Mouse (Mus musculus): ENCODE measurements around the gene Rora. TPM values are rescaled to one million over a fixed set of nuclear protein-coding genes. Genes with fewer than 3 reads are reported as not detected.

Rora gene
- polyA plus RNA-seq, 1 experiment: 5.0 TPM

DNA sequence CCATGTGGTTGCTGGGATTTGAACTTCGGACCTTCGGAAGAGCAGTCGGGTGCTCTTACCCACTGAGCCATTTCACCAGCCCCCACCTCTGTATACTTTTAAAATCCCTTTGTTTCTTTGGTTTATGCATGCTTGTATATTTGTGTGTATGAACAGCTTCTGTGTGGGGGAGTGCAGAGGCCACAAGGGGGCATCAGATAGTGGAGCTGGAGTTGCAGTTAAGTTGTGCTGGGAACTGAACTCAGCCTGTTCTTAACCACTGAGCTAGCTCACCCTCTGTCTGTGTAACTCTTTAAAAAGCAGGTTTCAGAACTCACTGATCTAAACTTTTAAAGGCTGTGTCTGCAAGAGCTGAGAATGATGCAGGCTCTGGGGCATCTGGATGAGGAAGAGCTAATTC, 120.2 kb downstream of the Rora start:
- no peak overlapping the region for H3K27ac ChIP-seq (ENCODE audit: insufficient read depth, low read depth, low read length)
- no peak overlapping the region for H3K4me3 ChIP-seq (ENCODE audit: insufficient read depth, low read length)
- H3K4me1 ChIP-seq (ENCODE audit: control insufficient read depth, insufficient read depth, low read length): no peaks in the 10 kb centered on the region
- TF ChIP-seq POLR2A (IDR thresholded peaks at IDR 0.05; ENCODE audit: borderline replicate concordance, low read depth, low read length): no peak
- no peak for TF ChIP-seq CTCF (IDR thresholded peaks at IDR 0.05; ENCODE audit: low read depth, low read length)

DNA sequence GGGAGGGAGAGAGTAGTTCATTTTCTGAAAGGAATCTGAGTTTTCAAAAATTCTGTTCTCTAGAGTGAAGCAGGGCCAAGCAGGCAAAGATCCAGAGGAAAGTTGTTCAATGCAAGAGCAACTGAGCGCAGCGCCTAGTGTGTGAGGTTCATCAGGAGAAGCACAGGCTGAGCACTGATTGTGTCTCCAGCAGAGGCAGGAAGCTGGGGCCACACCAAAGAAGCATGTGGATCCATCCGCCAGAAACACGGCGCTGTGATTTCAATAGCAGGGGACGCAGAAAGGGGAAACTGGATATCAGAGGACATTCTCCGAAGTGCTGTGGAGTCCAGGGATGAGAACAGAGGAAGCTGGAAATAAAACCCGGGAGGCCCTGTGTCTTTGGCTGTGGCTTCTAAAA, 128.4 kb downstream of the Rora start:
- no peak for TF ChIP-seq CTCF (IDR thresholded peaks at IDR 0.05; ENCODE audit: low read depth, low read length)
- Histone ChIP-seq H3K4me1 (ENCODE audit: control insufficient read depth, insufficient read depth, low read length) (no peaks in the 10 kb centered on the region), H3K4me3 (ENCODE audit: insufficient read depth, low read length) (no peak overlapping the region), H3K27ac (ENCODE audit: insufficient read depth, low read depth, low read length) (no peak overlapping the region)

DNA sequence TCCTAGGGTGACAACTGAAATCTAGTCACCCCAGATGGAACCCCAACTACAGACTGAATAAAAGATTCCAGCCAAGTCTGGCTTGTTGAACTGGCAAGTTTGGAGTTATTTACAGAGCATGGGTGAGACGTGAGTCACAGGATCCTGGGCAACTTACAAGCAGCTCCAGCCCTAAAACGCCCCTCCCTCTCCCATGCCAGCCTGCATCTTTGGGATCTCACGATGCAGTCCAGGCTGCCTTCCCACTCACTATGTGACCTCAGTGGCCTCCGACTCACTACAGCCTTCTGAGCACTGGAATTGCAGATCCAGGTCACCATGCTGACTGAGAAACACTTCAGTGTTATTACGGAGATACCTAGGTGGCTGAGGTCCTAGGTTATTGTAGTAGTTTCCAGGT, 129.0 kb downstream of the Rora start:
- H3K4me1 ChIP-seq (ENCODE audit: control insufficient read depth, insufficient read depth, low read length): no peaks in the 10 kb centered on the region
- H3K4me3 ChIP-seq (ENCODE audit: insufficient read depth, low read length): no peak overlapping the region
- no peak for TF ChIP-seq POLR2A (IDR thresholded peaks at IDR 0.05; ENCODE audit: borderline replicate concordance, low read depth, low read length)
- no peak for TF ChIP-seq CTCF (IDR thresholded peaks at IDR 0.05; ENCODE audit: low read depth, low read length)
- H3K27ac ChIP-seq (ENCODE audit: insufficient read depth, low read depth, low read length): no peak overlapping the region

DNA sequence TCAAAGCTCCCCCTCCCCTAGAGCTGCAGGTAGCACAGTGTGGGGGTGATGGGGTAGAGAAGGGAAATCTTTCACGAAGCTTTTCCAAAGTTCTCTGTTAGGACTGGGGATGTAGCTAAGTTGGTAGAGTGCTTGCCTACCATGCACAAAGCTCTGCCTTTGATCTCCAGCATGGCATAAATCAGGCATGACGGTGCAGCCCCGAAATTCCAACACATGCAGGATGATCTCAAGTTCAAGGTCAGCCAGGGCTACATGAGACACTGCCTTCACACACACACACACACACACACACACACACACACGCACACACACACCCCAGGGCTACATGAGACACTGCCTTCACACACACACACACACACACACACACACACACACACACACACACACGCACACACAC, 129.7 kb downstream of the Rora start:
- no peak overlapping the region for H3K27ac ChIP-seq (ENCODE audit: insufficient read depth, low read depth, low read length)
- H3K4me1 ChIP-seq (ENCODE audit: control insufficient read depth, insufficient read depth, low read length): no peaks in the 10 kb centered on the region
- no peak overlapping the region for H3K4me3 ChIP-seq (ENCODE audit: insufficient read depth, low read length)
- TF ChIP-seq CTCF (IDR thresholded peaks at IDR 0.05; ENCODE audit: low read depth, low read length) (no peak), POLR2A (IDR thresholded peaks at IDR 0.05; ENCODE audit: borderline replicate concordance, low read depth, low read length) (no peak)

DNA sequence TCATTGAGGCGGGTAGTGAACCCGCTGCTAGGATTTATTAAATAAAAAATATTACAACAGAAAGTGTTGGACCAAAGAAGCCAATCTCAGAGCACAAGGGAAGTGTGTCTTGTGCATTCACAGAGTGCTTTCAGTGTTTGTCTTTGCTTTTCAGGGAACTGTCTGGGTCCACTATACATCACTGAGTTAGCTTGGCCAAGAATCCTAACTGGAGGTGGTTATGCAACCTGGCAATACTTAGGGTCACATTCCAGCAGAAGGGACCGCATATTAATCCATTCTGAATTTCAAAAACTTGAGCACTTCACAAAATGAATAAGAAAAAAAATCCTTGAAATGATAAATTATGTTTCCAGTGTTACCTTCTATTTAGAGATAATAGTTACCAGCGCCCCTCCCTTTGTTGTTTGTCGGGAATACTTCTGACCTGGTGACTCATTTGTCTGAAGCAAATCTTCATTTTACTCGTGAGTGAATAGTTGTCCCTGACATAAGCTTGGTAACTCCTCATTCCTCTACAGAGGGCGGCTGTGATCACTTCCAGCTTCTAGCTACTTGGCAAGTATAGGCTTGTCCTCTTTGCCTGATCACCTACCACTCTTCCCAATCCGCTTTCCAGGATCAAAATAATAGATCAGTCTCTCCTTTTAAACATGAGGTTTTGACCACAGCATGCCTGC, 133.2 kb downstream of the Rora start:
- H3K4me1 ChIP-seq (ENCODE audit: control insufficient read depth, insufficient read depth, low read length): no peaks in the 10 kb centered on the region
- no peak overlapping the region for H3K4me3 ChIP-seq (ENCODE audit: insufficient read depth, low read length)
- TF ChIP-seq CTCF (IDR thresholded peaks at IDR 0.05; ENCODE audit: low read depth, low read length): no peak
- TF ChIP-seq POLR2A (IDR thresholded peaks at IDR 0.05; ENCODE audit: borderline replicate concordance, low read depth, low read length): no peak
- H3K27ac ChIP-seq (ENCODE audit: insufficient read depth, low read depth, low read length): no peak overlapping the region

DNA sequence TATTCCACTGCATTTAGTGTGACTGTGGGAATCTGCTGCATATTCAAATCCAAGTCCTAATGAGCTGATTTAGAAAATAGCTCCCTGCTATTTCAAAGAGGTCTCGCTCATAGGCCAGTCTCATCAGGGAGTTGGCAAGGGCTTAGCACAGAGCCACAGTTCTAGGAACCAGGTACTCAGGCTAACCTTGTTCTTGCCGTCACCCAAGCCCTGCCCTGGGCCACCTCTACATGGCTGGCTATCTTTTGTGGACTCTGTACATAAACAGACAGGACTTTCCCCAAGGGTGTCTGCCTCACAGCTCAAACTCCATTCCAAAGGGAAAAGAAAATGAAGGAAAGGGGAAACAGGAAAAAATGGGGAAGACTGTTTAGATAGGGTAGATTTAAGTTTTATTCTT, 134.1 kb downstream of the Rora start:
- Histone ChIP-seq H3K27ac (ENCODE audit: insufficient read depth, low read depth, low read length) (no peak overlapping the region), H3K4me1 (ENCODE audit: control insufficient read depth, insufficient read depth, low read length) (no peaks in the 10 kb centered on the region), H3K4me3 (ENCODE audit: insufficient read depth, low read length) (no peak overlapping the region)
- TF ChIP-seq POLR2A (IDR thresholded peaks at IDR 0.05; ENCODE audit: borderline replicate concordance, low read depth, low read length) (no peak), CTCF (IDR thresholded peaks at IDR 0.05; ENCODE audit: low read depth, low read length) (no peak)

DNA sequence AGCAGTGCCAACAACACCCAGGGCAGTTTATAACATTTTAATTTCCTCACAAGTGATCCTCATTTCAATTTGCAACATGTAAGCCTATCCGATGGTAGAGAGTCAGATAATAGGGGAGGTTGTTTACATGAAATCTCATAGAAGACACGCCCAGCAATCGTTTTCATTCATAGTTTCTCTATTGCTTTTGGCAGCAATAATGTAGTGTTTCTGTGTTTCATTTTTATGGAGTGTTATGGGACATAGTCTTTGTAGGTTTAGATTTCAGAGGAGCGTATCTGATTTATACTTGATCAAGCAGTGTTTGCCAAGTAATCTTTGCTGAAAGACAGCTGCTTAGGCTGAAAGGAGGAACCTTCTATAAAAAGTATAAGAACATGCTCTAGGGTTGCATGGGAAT, 137.3 kb downstream of the Rora start:
- no peak for TF ChIP-seq CTCF (IDR thresholded peaks at IDR 0.05; ENCODE audit: low read depth, low read length)
- no peak for TF ChIP-seq POLR2A (IDR thresholded peaks at IDR 0.05; ENCODE audit: borderline replicate concordance, low read depth, low read length)
- Histone ChIP-seq H3K4me3 (ENCODE audit: insufficient read depth, low read length) (no peak overlapping the region), H3K27ac (ENCODE audit: insufficient read depth, low read depth, low read length) (no peak overlapping the region), H3K4me1 (ENCODE audit: control insufficient read depth, insufficient read depth, low read length) (no peaks in the 10 kb centered on the region)

DNA sequence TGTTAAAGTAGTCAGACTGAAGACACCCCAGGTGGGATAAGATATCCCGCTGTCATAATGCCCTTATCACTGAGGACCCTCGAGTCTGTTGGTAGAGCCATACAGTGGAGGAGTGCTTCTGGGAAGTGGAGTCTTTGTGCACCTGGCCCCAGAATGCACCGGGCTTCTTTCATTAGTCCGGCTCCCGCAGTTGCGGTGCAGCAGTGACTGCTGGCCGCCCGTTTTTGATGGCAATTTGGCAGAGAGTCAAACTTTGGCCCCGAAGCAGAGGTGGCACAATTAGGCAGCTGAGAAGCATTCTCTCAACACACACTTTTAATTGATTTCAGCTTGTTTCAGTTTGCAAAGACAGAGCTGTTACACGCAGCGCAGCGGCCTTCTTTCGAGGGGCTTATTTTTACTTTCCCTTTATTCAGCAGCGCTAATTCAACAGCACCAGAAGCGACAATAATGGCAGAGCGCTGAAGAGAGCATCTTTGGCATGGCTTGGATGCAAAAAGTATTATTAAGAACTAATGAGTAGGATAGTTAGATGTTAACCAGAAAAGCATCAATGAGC, 138.5 kb downstream of the Rora start:
- H3K4me3 ChIP-seq (ENCODE audit: insufficient read depth, low read length): no peak overlapping the region
- no peaks in the 10 kb centered on the region for H3K4me1 ChIP-seq (ENCODE audit: control insufficient read depth, insufficient read depth, low read length)
- no peak for TF ChIP-seq CTCF (IDR thresholded peaks at IDR 0.05; ENCODE audit: low read depth, low read length)
- TF ChIP-seq POLR2A (IDR thresholded peaks at IDR 0.05; ENCODE audit: borderline replicate concordance, low read depth, low read length): no peak
- H3K27ac ChIP-seq (ENCODE audit: insufficient read depth, low read depth, low read length): no peak overlapping the region

DNA sequence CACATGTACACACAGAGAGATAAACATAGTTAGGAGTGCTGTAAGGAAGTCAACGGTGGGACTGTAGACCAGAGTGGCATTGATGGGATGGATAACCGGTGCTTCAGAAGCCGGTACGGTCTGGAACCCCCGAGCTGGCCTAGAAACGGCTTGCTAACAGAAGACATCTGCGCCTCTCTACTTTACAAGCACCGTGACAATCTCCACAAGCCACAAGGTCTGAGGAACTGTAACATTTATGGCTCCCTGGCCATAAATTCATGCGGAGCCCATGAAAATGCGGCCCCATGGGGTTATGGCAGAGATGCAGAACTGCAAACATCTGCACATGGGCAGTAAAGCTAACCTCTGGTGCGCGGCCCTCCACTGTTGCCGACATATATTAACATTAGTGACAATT, 141.7 kb downstream of the Rora start:
- H3K4me3 ChIP-seq (ENCODE audit: insufficient read depth, low read length): no peak overlapping the region
- H3K27ac ChIP-seq (ENCODE audit: insufficient read depth, low read depth, low read length): no peak overlapping the region
- H3K4me1 ChIP-seq (ENCODE audit: control insufficient read depth, insufficient read depth, low read length): no peaks in the 10 kb centered on the region
- TF ChIP-seq CTCF (IDR thresholded peaks at IDR 0.05; ENCODE audit: low read depth, low read length): no peak
- TF ChIP-seq POLR2A (IDR thresholded peaks at IDR 0.05; ENCODE audit: borderline replicate concordance, low read depth, low read length): no peak

DNA sequence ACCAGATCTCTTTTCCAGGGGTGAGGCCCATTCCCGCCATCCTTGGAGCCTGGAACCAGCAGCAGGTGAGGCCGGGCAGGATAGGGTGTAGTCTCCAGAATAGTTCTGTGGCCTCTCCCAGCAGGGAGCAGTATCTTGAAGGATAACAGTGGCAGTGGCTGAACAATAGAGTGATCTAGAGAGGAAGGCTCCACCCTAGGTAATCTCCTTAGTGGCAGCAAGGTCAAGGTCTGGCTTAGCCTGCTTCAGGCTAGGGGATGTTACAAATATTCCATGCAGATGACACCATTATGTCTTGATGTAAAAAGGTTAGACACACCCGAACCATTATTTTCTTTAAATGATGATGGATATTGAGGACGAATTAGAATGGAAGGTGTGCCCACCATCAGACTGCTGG, 144.6 kb downstream of the Rora start:
- H3K4me3 ChIP-seq (ENCODE audit: insufficient read depth, low read length): no peak overlapping the region
- no peaks in the 10 kb centered on the region for H3K4me1 ChIP-seq (ENCODE audit: control insufficient read depth, insufficient read depth, low read length)
- TF ChIP-seq POLR2A (IDR thresholded peaks at IDR 0.05; ENCODE audit: borderline replicate concordance, low read depth, low read length) (no peak), CTCF (IDR thresholded peaks at IDR 0.05; ENCODE audit: low read depth, low read length) (no peak)
- H3K27ac ChIP-seq (ENCODE audit: insufficient read depth, low read depth, low read length): no peak overlapping the region
